Mouse (Mus musculus) heart, postnatal 0 days (tissue): ENCODE results near the gene Recql5.

Experiments
- CTCF ChIP-seq: IDR thresholded peaks from 2 replicates; pipeline ENCODE4 v1.5.1; 2016; ENCODE audit warnings: antibody characterized with exemption, control low read depth, low read depth
- EP300 ChIP-seq: IDR thresholded peaks from 2 replicates; pipeline ENCODE4 v1.6.1; 2016; ENCODE audit warnings: antibody characterized with exemption, low read depth

DNA sequence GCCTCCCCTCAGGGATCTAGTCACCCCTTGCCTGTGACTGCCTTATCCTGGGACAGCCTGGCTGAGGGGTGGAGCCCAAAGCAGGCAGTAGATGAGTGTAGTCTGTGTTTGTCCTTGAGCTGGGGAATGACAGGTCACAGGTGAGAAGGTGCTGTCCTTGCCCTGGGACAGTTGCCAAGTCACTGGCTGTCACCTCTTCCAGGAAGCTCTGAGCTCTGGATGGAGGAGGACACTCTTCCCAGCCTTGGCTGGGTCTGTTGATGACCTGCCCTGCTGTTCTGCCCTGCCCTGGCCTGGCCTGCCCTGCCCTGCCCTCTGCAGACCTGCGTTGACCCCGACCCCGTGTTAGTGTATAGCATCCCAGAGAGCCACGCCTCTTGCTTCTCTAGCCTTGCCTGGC, 60.8 kb downstream of the Recql5 start:
- TF ChIP-seq CTCF (no peak), EP300 (no peak)
